Mouse (Mus musculus): ENCODE measurements at regions not wholly inside any gene's neighbourhood (a gene's known extent, or its start where the extent isn't known, plus 50 kb on each side); places are given as distances from the start of the nearest gene placed in this dataset.

GRCm38 (mm10) chr11:114367779-114368178 lies 300.5 kb upstream of the Rpl38 start:
- Histone ChIP-seq H3K27ac (ENCODE audit: insufficient read depth, low read depth, low read length) (no peak overlapping the region), H3K4me1 (ENCODE audit: control insufficient read depth, insufficient read depth, low read length) (peaks cover 6% of the 10 kb centered on the region; the same call in 1 of the 2 replicates), H3K4me3 (ENCODE audit: insufficient read depth, low read depth, low read length) (no peak overlapping the region)
- WGBS = 80% methylated on average over 8 of the region's 8 CpGs
- TF ChIP-seq POLR2A (IDR thresholded peaks at IDR 0.05; ENCODE audit: insufficient read depth, low read depth, low read length) = no peak

DNA sequence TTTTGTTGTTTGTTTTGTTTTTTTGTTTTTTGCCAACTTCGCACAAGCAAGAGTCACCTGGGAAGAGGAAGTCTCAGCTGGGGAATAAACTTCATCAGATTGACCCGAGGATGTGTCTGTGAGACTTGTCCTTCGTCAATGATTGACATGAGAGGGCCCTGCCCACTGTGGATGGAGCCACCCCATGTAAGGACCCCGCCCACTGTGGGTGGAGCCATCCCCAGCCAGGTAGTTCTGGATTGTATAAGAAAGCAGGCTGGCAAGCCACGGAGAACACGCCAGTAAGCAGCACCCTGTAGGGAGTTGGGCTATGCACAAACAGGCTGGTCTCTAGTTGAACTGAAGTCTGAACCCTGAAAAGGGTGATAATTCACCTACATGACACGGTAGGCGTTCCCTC lies 294.1 kb upstream of the Sdk2 start:
- TF ChIP-seq POLR2A (IDR thresholded peaks at IDR 0.05; ENCODE audit: insufficient read depth, low read depth, low read length) = no peak
- TF ChIP-seq CTCF (IDR thresholded peaks at IDR 0.05; ENCODE audit: insufficient read depth, low read depth, low read length) = no peak
- WGBS = 90% methylated on average over 8 of the region's 8 CpGs
- Histone ChIP-seq H3K27ac (ENCODE audit: insufficient read depth, low read depth, low read length) (no peak overlapping the region), H3K4me1 (ENCODE audit: control insufficient read depth, insufficient read depth, low read length) (no peaks in the 10 kb centered on the region), H3K4me3 (ENCODE audit: insufficient read depth, low read depth, low read length) (no peak overlapping the region)

- Histone ChIP-seq H3K27ac (ENCODE audit: insufficient read depth, low read depth, low read length) (no peak overlapping the region), H3K4me1 (ENCODE audit: control insufficient read depth, insufficient read depth, low read length) (no peaks in the 10 kb centered on the region), H3K4me3 (ENCODE audit: insufficient read depth, low read depth, low read length) (no peak overlapping the region)
- WGBS = 93% methylated on average over 10 of the region's 10 CpGs
- TF ChIP-seq POLR2A (IDR thresholded peaks at IDR 0.05; ENCODE audit: insufficient read depth, low read depth, low read length) = no peak
- no peak for TF ChIP-seq CTCF (IDR thresholded peaks at IDR 0.05; ENCODE audit: insufficient read depth, low read depth, low read length)
Measured at GRCm38 (mm10) chr11:114360321-114360720, 293.5 kb upstream of the Sdk2 start.

- H3K27ac ChIP-seq (ENCODE audit: insufficient read depth, low read depth, low read length) = no peak overlapping the region
- H3K4me3 ChIP-seq (ENCODE audit: insufficient read depth, low read depth, low read length) = no peak overlapping the region
- 49% methylated on average over 4 of the region's 4 CpGs for WGBS
- TF ChIP-seq POLR2A (IDR thresholded peaks at IDR 0.05; ENCODE audit: insufficient read depth, low read depth, low read length) (no peak), CTCF (IDR thresholded peaks at IDR 0.05; ENCODE audit: insufficient read depth, low read depth, low read length) (no peak)
- peaks cover 3% of the 10 kb centered on the region; the same call in 1 of the 2 replicates for H3K4me1 ChIP-seq (ENCODE audit: control insufficient read depth, insufficient read depth, low read length)
Measured at GRCm38 (mm10) chr11:114352146-114352795, 285.4 kb upstream of the Sdk2 start.

GRCm38 (mm10) chr11:114336839-114337484 lies 270.1 kb upstream of the Sdk2 start:
- H3K27ac ChIP-seq (ENCODE audit: insufficient read depth, low read depth, low read length) = no peak overlapping the region
- WGBS = 76% methylated on average over 12 of the region's 12 CpGs
- 0 out of 2 replicates have a peak, but pooled peaks cover 4% of the 10 kb centered on the region for H3K4me1 ChIP-seq (ENCODE audit: control insufficient read depth, insufficient read depth, low read length)
- no peak overlapping the region for H3K4me3 ChIP-seq (ENCODE audit: insufficient read depth, low read depth, low read length)
- TF ChIP-seq POLR2A (IDR thresholded peaks at IDR 0.05; ENCODE audit: insufficient read depth, low read depth, low read length) = no peak
- no peak for TF ChIP-seq CTCF (IDR thresholded peaks at IDR 0.05; ENCODE audit: insufficient read depth, low read depth, low read length)

GRCm38 (mm10) chr11:114335950-114336838 lies 269.3 kb upstream of the Sdk2 start:
- Histone ChIP-seq H3K4me3 (ENCODE audit: insufficient read depth, low read depth, low read length) (no peak overlapping the region), H3K27ac (ENCODE audit: insufficient read depth, low read depth, low read length) (no peak overlapping the region), H3K4me1 (ENCODE audit: control insufficient read depth, insufficient read depth, low read length) (0 out of 2 replicates have a peak, but pooled peaks cover 4% of the 10 kb centered on the region)
- WGBS = 65% methylated on average over 10 of the region's 10 CpGs
- TF ChIP-seq CTCF (IDR thresholded peaks at IDR 0.05; ENCODE audit: insufficient read depth, low read depth, low read length) = no peak
- no peak for TF ChIP-seq POLR2A (IDR thresholded peaks at IDR 0.05; ENCODE audit: insufficient read depth, low read depth, low read length)

DNA sequence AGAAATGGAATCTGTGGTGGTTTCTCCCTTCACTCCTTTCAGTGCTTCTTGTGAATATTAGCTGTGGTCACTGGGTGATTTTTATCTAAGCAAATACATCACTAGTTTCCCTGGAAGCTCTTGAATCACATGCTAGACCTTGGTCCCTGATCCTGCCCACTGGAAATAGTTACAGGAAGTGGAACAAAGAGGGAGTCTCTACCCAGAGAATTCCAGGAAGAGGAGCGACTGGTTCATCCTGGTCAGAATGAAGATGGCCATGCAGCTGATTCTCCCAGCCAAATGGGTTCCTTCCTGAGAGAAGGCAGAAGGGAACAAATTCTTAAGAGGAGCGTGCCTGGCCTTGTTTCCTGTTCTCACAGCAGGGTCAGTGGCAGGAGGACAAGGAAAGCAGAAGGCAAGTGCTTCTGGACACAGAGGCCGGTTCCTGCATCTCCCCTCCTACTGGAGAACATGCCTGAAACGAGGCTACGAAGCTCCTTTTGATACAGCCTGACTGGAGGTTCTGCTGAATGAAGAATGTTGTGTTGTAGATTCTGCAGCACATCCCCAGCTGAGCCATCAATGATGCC lies 264.8 kb upstream of the Sdk2 start:
- WGBS = 77% methylated on average over 5 of the region's 5 CpGs
- no peak overlapping the region for H3K27ac ChIP-seq (ENCODE audit: insufficient read depth, low read depth, low read length)
- 0 out of 2 replicates have a peak, but pooled peaks cover 4% of the 10 kb centered on the region for H3K4me1 ChIP-seq (ENCODE audit: control insufficient read depth, insufficient read depth, low read length)
- no peak for TF ChIP-seq CTCF (IDR thresholded peaks at IDR 0.05; ENCODE audit: insufficient read depth, low read depth, low read length)
- no peak for TF ChIP-seq POLR2A (IDR thresholded peaks at IDR 0.05; ENCODE audit: insufficient read depth, low read depth, low read length)
- H3K4me3 ChIP-seq (ENCODE audit: insufficient read depth, low read depth, low read length) = no peak overlapping the region

DNA sequence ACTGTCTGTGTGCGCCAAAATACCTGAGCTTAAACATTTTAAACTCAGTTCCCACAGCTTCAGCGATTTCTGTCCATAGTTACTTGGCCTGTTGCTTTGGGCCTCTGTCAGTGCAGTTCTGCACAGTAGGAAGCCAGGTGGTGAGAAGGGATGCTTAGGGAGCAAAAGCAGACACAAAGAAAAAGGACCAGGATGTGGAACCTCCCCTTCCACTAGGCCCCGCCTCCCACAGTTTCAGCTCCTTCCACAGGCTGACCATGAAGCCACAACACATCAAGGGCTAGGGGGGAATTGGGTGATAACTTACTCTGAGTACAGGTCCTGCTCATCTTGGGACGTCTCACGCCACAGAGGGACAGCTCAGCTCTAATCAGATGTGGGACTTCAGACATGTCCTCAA lies 263.5 kb upstream of the Sdk2 start:
- no peak overlapping the region for H3K4me3 ChIP-seq (ENCODE audit: insufficient read depth, low read depth, low read length)
- H3K4me1 ChIP-seq (ENCODE audit: control insufficient read depth, insufficient read depth, low read length) = no peaks in the 10 kb centered on the region
- no peak overlapping the region for H3K27ac ChIP-seq (ENCODE audit: insufficient read depth, low read depth, low read length)
- WGBS = 94% methylated on average over 5 of the region's 5 CpGs
- TF ChIP-seq CTCF (IDR thresholded peaks at IDR 0.05; ENCODE audit: insufficient read depth, low read depth, low read length) (no peak), POLR2A (IDR thresholded peaks at IDR 0.05; ENCODE audit: insufficient read depth, low read depth, low read length) (no peak)
